Mouse (Mus musculus): ENCODE data around the gene Ramp1. TPM values are rescaled to one million over a fixed set of nuclear protein-coding genes. Genes with fewer than 3 reads are reported as not detected.

Gene Ramp1
- polyA plus RNA-seq, 1 experiment from 2014 or later: 0.61 TPM

DNA sequence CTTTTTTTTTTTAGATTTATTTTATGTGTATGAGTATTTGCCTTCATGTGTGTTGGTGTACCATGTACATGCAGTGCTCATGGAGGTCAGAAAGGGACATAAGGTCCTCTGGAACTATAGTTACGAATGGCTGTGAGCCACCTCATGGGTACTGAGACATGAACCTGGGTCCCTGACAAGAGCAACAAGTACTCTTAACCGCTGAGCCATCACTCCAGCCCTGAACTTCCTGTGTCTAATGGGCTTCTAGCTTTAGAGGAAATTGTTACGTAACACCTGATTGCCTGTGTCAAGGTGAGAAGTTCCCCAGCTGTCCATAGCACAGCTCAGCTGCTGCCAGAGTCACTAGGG, 40.7 kb downstream of the Ramp1 start:
- Histone ChIP-seq H3K36me3 (replicated peaks) (no peaks in the 10 kb centered on the region), H3K9me3 (no peaks in the 10 kb centered on the region), H3K27ac (replicated peaks) (no peak overlapping the region), H3K4me1 (no peaks in the 10 kb centered on the region), H3K4me3 (no peak overlapping the region), H3K27me3 (replicated peaks; ENCODE audit: low read depth, poor library complexity, severe bottlenecking) (no peaks in the 10 kb centered on the region)
- 85% methylated on average over 3 of the region's 3 CpGs for WGBS
- DNase-seq (ENCODE audit: low spot score): no peak

GRCm38 (mm10) chr1:91226562-91226961, 46.9 kb downstream of the Ramp1 start:
- DNase-seq (ENCODE audit: low spot score): no peak
- 76% methylated on average over 4 of the region's 4 CpGs for WGBS

DNA sequence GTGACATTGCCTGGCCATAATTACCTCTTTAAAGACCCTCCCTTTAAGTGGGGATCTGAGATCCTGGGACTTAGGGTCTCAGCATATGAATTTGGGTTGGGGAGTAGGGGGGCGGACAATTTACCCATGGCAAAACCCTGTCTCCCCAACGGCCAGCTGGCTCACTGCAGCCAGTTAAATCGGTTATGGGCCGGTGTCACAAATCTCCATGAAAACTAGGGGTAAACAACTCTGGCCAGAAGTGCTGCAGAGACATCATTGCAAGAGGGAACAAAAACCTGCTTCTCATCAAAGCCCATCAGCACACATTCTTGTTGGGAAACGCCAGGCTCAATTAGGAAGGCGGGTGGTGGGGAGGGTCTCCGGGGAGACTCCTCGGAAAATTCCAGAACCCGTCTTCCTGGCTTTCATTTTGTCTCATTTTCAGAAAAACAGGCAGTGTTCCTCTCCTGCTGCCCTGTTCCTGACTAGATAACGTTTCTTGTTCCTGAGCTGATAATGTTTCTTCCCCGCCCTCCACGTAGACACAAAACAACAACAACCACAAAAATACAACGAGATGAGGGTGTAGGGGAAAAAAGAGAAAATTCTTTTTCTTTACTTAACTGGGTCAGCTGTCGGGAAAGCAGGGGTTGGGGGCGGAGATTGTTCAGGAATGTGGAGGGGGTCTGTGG, 47.9 kb downstream of the Ramp1 start:
- Histone ChIP-seq H3K36me3 (replicated peaks) (no peaks in the 10 kb centered on the region), H3K4me1 (peaks cover 21% of the 10 kb centered on the region), H3K9me3 (no peaks in the 10 kb centered on the region), H3K27ac (replicated peaks) (peak overlapping the region; percentile 59; the same call in 1 of the 2 replicates), H3K27me3 (replicated peaks; ENCODE audit: low read depth, poor library complexity, severe bottlenecking) (no peaks in the 10 kb centered on the region), H3K4me3 (no peak overlapping the region)
- peak; percentile 34 for DNase-seq (ENCODE audit: low spot score)
- 59% methylated on average over 15 of the region's 15 CpGs for WGBS

More at GRCm38 (mm10) chr1:91226562-91226961, 46.9 kb downstream of the Ramp1 start:
- no peaks in the 10 kb centered on the region for H3K36me3 ChIP-seq (replicated peaks)
- H3K27ac ChIP-seq (replicated peaks): no peak overlapping the region
- no peaks in the 10 kb centered on the region for H3K9me3 ChIP-seq
- H3K27me3 ChIP-seq (replicated peaks; ENCODE audit: low read depth, poor library complexity, severe bottlenecking): no peaks in the 10 kb centered on the region
- H3K4me3 ChIP-seq: no peak overlapping the region
- H3K4me1 ChIP-seq: peaks cover 21% of the 10 kb centered on the region

DNA sequence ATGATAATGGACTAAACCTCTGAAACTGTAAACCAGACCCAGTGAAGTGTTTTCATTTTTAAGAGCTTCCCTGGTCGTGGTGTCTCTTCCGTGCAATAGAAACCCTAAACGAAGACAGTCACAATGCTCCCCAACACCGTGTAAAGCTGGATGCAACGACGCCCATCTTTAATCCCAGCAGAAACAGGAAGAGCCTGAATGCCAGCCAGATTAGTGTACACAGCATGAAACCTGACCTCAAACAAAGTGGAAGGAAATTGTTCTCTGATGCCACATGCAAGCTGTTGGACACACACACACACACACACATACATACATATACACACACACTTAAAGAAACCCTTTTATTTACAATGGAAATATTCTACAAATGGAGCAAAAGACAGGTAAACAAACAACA, 51.5 kb downstream of the Ramp1 start:
- H3K4me1 ChIP-seq: peaks cover 21% of the 10 kb centered on the region
- H3K4me3 ChIP-seq: no peak overlapping the region
- H3K36me3 ChIP-seq (replicated peaks): no peaks in the 10 kb centered on the region
- no peaks in the 10 kb centered on the region for H3K27me3 ChIP-seq (replicated peaks; ENCODE audit: low read depth, poor library complexity, severe bottlenecking)
- H3K9me3 ChIP-seq: no peaks in the 10 kb centered on the region
- no peak overlapping the region for H3K27ac ChIP-seq (replicated peaks)
- DNase-seq (ENCODE audit: low spot score): no peak
- 73% methylated on average over 6 of the region's 6 CpGs for WGBS

DNA sequence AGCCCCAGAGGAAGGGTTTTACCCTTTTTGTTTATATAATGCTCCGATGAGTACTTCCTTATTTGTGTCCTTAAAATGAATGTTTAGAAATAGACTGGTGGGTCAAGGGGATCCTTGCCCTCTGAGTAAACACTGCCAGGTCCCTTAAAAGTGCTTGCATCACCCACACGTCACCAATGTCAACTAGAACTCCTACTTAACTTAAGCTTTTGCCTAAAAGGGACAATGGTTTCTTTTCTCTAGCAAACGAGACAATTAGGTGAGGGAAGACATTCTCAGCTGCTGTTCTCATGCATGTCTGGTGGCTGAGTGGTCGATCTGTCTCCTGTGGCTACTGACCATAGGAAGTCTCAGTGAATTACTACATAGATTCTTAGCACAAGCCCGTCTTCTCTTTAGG, 52.3 kb downstream of the Ramp1 start:
- Histone ChIP-seq H3K36me3 (replicated peaks) (no peaks in the 10 kb centered on the region), H3K27ac (replicated peaks) (no peak overlapping the region), H3K4me1 (peaks cover 18% of the 10 kb centered on the region), H3K27me3 (replicated peaks; ENCODE audit: low read depth, poor library complexity, severe bottlenecking) (no peaks in the 10 kb centered on the region), H3K4me3 (no peak overlapping the region), H3K9me3 (no peaks in the 10 kb centered on the region)
- WGBS: 60% methylated on average over 5 of the region's 5 CpGs
- DNase-seq (ENCODE audit: low spot score): no peak

DNA sequence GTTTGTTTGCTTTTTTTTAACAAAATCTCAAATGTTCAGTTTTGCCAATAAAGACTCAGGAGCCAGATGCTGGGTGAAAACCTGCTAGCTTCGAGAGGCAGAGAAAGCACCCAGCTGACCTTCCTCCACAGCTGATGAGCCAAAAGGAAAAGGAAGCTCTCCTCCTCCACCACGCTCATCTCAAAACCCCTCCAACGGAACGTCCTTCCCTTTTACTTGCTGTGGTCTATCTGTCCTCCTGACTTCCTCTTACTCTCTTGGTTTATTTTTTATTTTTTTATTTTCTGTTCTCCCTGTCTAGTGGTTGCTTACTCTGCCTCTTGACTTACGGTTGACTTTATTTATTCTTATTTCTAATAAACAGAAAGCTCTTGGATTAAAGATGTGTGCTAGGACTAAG, 55.8 kb downstream of the Ramp1 start:
- H3K4me1 ChIP-seq: 0 out of 2 replicates have a peak, but pooled peaks cover 2% of the 10 kb centered on the region
- no peaks in the 10 kb centered on the region for H3K27me3 ChIP-seq (replicated peaks; ENCODE audit: low read depth, poor library complexity, severe bottlenecking)
- H3K27ac ChIP-seq (replicated peaks): no peak overlapping the region
- no peak for DNase-seq (ENCODE audit: low spot score)
- H3K9me3 ChIP-seq: no peaks in the 10 kb centered on the region
- no peaks in the 10 kb centered on the region for H3K36me3 ChIP-seq (replicated peaks)
- WGBS: 76% methylated on average over 5 of the region's 5 CpGs
- H3K4me3 ChIP-seq: no peak overlapping the region

GRCm38 (mm10) chr1:91237676-91238075, 58.1 kb downstream of the Ramp1 start:
- Histone ChIP-seq H3K9me3 (no peaks in the 10 kb centered on the region), H3K36me3 (replicated peaks) (no peaks in the 10 kb centered on the region), H3K27me3 (replicated peaks; ENCODE audit: low read depth, poor library complexity, severe bottlenecking) (no peaks in the 10 kb centered on the region), H3K4me1 (no peaks in the 10 kb centered on the region), H3K4me3 (no peak overlapping the region), H3K27ac (replicated peaks) (no peak overlapping the region)
- no peak for DNase-seq (ENCODE audit: low spot score)
- 80% methylated on average over 6 of the region's 6 CpGs for WGBS

DNA sequence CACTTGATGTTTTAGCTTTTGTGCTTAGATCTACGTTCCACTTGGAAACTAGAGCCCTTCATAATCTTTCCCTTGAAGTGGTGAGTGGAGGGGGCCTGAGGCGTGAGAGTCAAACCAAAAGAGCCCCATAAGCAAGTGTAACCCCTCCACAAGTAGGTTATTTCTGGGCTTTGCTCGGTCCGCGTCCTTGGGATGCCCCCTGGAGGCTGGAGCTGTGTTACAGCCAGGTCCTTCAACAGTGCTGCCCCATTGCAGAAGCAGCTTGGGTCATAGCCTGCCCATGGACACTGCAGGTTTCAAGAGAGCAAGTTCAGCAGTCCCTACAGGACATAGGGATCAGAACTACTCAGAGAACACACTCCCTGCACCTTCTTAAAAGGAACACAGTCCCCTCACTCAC, 59.5 kb downstream of the Ramp1 start:
- H3K27ac ChIP-seq (replicated peaks): no peak overlapping the region
- H3K27me3 ChIP-seq (replicated peaks; ENCODE audit: low read depth, poor library complexity, severe bottlenecking): no peaks in the 10 kb centered on the region
- H3K9me3 ChIP-seq: no peaks in the 10 kb centered on the region
- H3K4me1 ChIP-seq: no peaks in the 10 kb centered on the region
- 22% methylated on average over 5 of the region's 5 CpGs for WGBS
- DNase-seq (ENCODE audit: low spot score): peak; percentile 56
- no peaks in the 10 kb centered on the region for H3K36me3 ChIP-seq (replicated peaks)
- no peak overlapping the region for H3K4me3 ChIP-seq

DNA sequence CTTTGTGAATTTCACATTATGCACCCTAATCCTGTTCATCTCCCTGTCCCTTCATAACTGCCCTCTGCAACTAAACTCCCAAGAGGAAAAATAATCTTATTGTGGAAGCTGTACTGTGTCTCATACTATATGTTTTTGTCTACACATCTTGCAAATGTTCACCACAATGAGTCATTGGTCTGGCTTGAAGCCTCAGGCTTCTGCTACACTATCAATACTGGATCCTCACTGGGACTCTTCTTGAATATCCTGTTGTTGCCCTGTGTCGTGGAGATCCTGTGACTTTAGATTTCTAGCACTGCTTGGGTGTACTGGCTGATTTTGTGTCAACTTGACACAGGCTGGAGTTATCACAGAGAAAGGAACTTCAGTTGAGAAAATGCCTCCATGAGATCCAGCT, 60.2 kb downstream of the Ramp1 start:
- Histone ChIP-seq H3K4me1 (no peaks in the 10 kb centered on the region), H3K27ac (replicated peaks) (no peak overlapping the region), H3K27me3 (replicated peaks; ENCODE audit: low read depth, poor library complexity, severe bottlenecking) (no peaks in the 10 kb centered on the region), H3K36me3 (replicated peaks) (no peaks in the 10 kb centered on the region), H3K4me3 (no peak overlapping the region), H3K9me3 (no peaks in the 10 kb centered on the region)
- 80% methylated on average over 1 of the region's 1 CpGs for WGBS
- DNase-seq (ENCODE audit: low spot score): no peak

DNA sequence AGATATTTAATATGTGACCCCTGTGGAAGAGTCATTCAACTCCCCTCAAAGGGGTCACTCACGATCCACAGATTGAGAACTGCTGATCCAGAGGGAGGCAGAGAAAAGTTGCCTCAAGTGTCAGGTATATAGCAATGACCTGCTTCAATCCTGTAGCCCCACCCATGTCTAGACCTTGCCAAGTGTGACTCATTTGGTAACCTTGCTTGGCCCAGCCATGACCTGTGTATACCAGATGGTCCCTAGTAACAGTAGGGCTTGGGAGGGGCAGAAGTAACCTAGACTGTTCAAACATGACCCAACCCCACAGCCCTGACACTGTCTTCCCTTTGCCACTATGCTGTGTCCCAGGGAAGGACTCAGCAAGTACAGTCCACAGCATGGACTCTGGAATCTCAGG, 61.1 kb downstream of the Ramp1 start:
- Histone ChIP-seq H3K27ac (replicated peaks) (no peak overlapping the region), H3K9me3 (no peaks in the 10 kb centered on the region), H3K27me3 (replicated peaks; ENCODE audit: low read depth, poor library complexity, severe bottlenecking) (no peaks in the 10 kb centered on the region), H3K36me3 (replicated peaks) (no peaks in the 10 kb centered on the region), H3K4me3 (no peak overlapping the region), H3K4me1 (no peaks in the 10 kb centered on the region)
- no peak for DNase-seq (ENCODE audit: low spot score)
- 86% methylated on average over 1 of the region's 1 CpGs for WGBS

GRCm38 (mm10) chr1:91241249-91241648, 61.6 kb downstream of the Ramp1 start:
- no peaks in the 10 kb centered on the region for H3K36me3 ChIP-seq (replicated peaks)
- H3K4me1 ChIP-seq: no peaks in the 10 kb centered on the region
- H3K27me3 ChIP-seq (replicated peaks; ENCODE audit: low read depth, poor library complexity, severe bottlenecking): no peaks in the 10 kb centered on the region
- H3K4me3 ChIP-seq: no peak overlapping the region
- no peak for DNase-seq (ENCODE audit: low spot score)
- no peaks in the 10 kb centered on the region for H3K9me3 ChIP-seq
- 79% methylated on average over 4 of the region's 4 CpGs for WGBS
- H3K27ac ChIP-seq (replicated peaks): no peak overlapping the region

DNA sequence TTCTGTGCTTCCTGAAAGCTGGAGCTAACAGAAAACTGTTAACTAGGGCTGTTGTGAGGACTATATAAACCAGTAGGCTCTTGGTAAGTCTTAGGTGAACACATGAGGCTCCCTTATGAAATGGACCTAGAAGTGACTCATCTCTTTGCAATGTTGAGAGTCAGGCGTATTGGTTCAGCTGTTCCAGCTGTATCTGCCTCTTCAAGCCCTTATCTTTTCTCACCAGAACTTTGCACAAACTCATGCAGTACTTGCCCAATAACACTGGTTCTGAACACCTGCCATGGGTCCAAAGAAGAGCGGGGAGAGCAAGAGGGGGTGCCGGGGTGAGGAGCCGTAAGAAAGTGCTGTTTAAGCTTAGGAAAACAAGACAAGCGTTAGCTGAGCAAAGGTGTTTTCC, 68.6 kb downstream of the Ramp1 start:
- H3K36me3 ChIP-seq (replicated peaks): no peaks in the 10 kb centered on the region
- H3K4me3 ChIP-seq: no peak overlapping the region
- H3K27me3 ChIP-seq (replicated peaks; ENCODE audit: low read depth, poor library complexity, severe bottlenecking): no peaks in the 10 kb centered on the region
- H3K27ac ChIP-seq (replicated peaks): no peak overlapping the region
- H3K4me1 ChIP-seq: peaks cover 32% of the 10 kb centered on the region
- no peaks in the 10 kb centered on the region for H3K9me3 ChIP-seq
- 93% methylated on average over 5 of the region's 5 CpGs for WGBS
- DNase-seq (ENCODE audit: low spot score): no peak

GRCm38 (mm10) chr1:91248970-91249369, 69.3 kb downstream of the Ramp1 start:
- Histone ChIP-seq H3K27ac (replicated peaks) (peak overlapping the region; percentile 88), H3K9me3 (no peaks in the 10 kb centered on the region), H3K36me3 (replicated peaks) (no peaks in the 10 kb centered on the region), H3K27me3 (replicated peaks; ENCODE audit: low read depth, poor library complexity, severe bottlenecking) (no peaks in the 10 kb centered on the region), H3K4me1 (peaks cover 34% of the 10 kb centered on the region), H3K4me3 (peak overlapping the region; percentile 99)
- no peak for DNase-seq (ENCODE audit: low spot score)
- 46% methylated on average over 4 of the region's 4 CpGs for WGBS
